In genomic region chr11:69124498-69124847, GRCm38 (mm10) we compare ENCODE assay signal across 9 mouse cellular contexts. TPM values are rescaled to one million over a fixed set of nuclear protein-coding genes. Genes with fewer than 3 reads are reported as not detected.
DNase-seq lines count a peak whose midpoint lies in the region; ATAC-seq lines count a peak whose summit lies in the region.
"Had no signal": no experiment of that assay in that cellular context is flagged by ENCODE, and none has a peak within 500 bp of the region (broad histone marks: within the 10 kb centered on the region; RNA-seq: fewer than 3 reads in every experiment).

No protein-coding gene starts in this region.

- H3K4me3 ChIP-seq in hindbrain, embryonic 14.5 days (replicated peaks; ENCODE audit: low read length) = peak overlapping the region; percentile 59

- intact Hi-C loops in left cerebral cortex, postnatal 10 days (cut with DNase I) = loop anchor here (1.0 kb wide), 1 partner anchor 61 kb away; no protein-coding TSS in a partner anchor

- WGBS in hindbrain, embryonic 14.5 days = 0% methylated on average over 3 of the region's 3 CpGs

- H3K27ac ChIP-seq in hindbrain, embryonic 14.5 days = no peak overlapping the region

- DNase-seq in adrenal gland, adult 18-20 months (ENCODE audit: low spot score in 2 of 2) = peak; percentile 61 to 62
- no peak for DNase-seq in adrenal gland, postnatal 4 days (ENCODE audit: low spot score in 2 of 2)
- peak; percentile 50 for DNase-seq in adrenal gland, postnatal 25 days
- peak; percentile 95 for DNase-seq in hindbrain, embryonic 14.5 days (ENCODE audit: low spot score)
- DNase-seq in left cerebral cortex, postnatal 10 days (ENCODE audit: extremely low spot score in 1 of 2, low spot score in 2 of 2) = peak; percentile 64 to 80
- peak; percentile 59 to 76 for DNase-seq in spleen, postnatal 36 days (ENCODE audit: low spot score in 2 of 2)

- no peaks in the 10 kb centered on the region for H3K36me3 ChIP-seq in hindbrain, embryonic 14.5 days (replicated peaks; ENCODE audit: control insufficient read depth, insufficient read depth)

- H3K9me3 ChIP-seq in hindbrain, embryonic 14.5 days (ENCODE audit: control insufficient read depth, low read length) = no peaks in the 10 kb centered on the region

- peak overlapping the region; percentile 98; the same call in 1 of the 2 replicates for H3K4me2 ChIP-seq in hindbrain, embryonic 14.5 days (replicated peaks)

- ATAC-seq in erythroblast, adult 5-6 weeks (replicated peaks; ENCODE audit: low FRiP score, poor library complexity, severe bottlenecking) = 0 out of 2 replicates have a peak, but pooled peaks have one; percentile 14
- ATAC-seq in hindbrain, embryonic 14.5 days (ENCODE audit: low FRiP score) = peak; percentile 67
- ATAC-seq in megakaryocyte-erythroid progenitor cell, adult 5-6 weeks (replicated peaks; ENCODE audit: low FRiP score, low TSS enrichment, poor library complexity, severe bottlenecking) = peak; percentile 6

- H3K4me1 ChIP-seq in hindbrain, embryonic 14.5 days (replicated peaks; ENCODE audit: control insufficient read depth, insufficient read depth, low read length) = peaks cover 14% of the 10 kb centered on the region

- peaks cover 19% of the 10 kb centered on the region for H3K27me3 ChIP-seq in hindbrain, embryonic 14.5 days (ENCODE audit: control insufficient read depth, insufficient read depth, low read length)

- no peak overlapping the region for H3K9ac ChIP-seq in hindbrain, embryonic 14.5 days

RNA-seq across cellular contexts. Expression of gene Aloxe3, which starts 1.2 kb away (rescaled TPM):
- total RNA-seq in adrenal gland, adult 18-20 months (2021) = 1 to 10 TPM; 1.1 to 1.6 TPM
- total RNA-seq in adrenal gland, postnatal 4 days (2021) = under 1 TPM; 0.67 to 0.73 TPM
- total RNA-seq in adrenal gland, postnatal 25 days (2021) = 0.64 and 2.8 TPM in 2 replicates
- total RNA-seq in erythroblast, adult 5-6 weeks (2015; ENCODE audit: low replicate concordance) = not detected in 2 replicates
- 0.51 TPM in 1 of 2 replicates, not detected in the other for total RNA-seq in erythroblast, adult 5-6 weeks (2017; ENCODE audit: low replicate concordance)
- 4.3 and 4.9 TPM in 2 replicates for polyA plus RNA-seq in hindbrain, embryonic 14.5 days (2014; fragmentation: Nextera tagmentation; extraction: Ambion mirVana)
- 1 to 10 TPM; 8.6 to 10.0 TPM for total RNA-seq in left cerebral cortex, postnatal 10 days (2021)
- not detected in 2 replicates for total RNA-seq in megakaryocyte-erythroid progenitor cell, adult 5-6 weeks (2014; fragmentation: Nextera tagmentation)
- not detected in 2 replicates for total RNA-seq in megakaryocyte-erythroid progenitor cell, adult 5-6 weeks (2017)

RNA-seq across cellular contexts. Expression of gene 9130213A22Rik, which starts 2.1 kb away (rescaled TPM):
- under 1 TPM; 0.43 to 0.61 TPM for total RNA-seq in adrenal gland, adult 18-20 months (2021)
- 1 to 10 TPM; 1.3 to 1.4 TPM for total RNA-seq in adrenal gland, postnatal 4 days (2021)
- total RNA-seq in adrenal gland, postnatal 25 days (2021) = 1.2 and 1.6 TPM in 2 replicates
- not detected in 2 replicates for total RNA-seq in erythroblast, adult 5-6 weeks (2015; ENCODE audit: low replicate concordance)
- not detected in 2 replicates for total RNA-seq in erythroblast, adult 5-6 weeks (2017; ENCODE audit: low replicate concordance)
- 0.39 and 0.56 TPM in 2 replicates for polyA plus RNA-seq in hindbrain, embryonic 14.5 days (2014; fragmentation: Nextera tagmentation; extraction: Ambion mirVana)
- total RNA-seq in left cerebral cortex, postnatal 10 days (2021) = under 1 TPM; 0.51 to 0.64 TPM
- not detected in 2 replicates for total RNA-seq in megakaryocyte-erythroid progenitor cell, adult 5-6 weeks (2014; fragmentation: Nextera tagmentation)
- total RNA-seq in megakaryocyte-erythroid progenitor cell, adult 5-6 weeks (2017) = not detected in 2 replicates

RNA-seq across cellular contexts. Expression of gene Hes7, which starts 4.3 kb away (rescaled TPM):
- total RNA-seq in adrenal gland, adult 18-20 months (2021) = under 1 TPM in 1 of 2 experiments, not detected in 1; 0.26 TPM
- under 1 TPM; 0.51 to 0.59 TPM for total RNA-seq in adrenal gland, postnatal 4 days (2021)
- not detected in 2 replicates for total RNA-seq in adrenal gland, postnatal 25 days (2021)
- total RNA-seq in erythroblast, adult 5-6 weeks (2015; ENCODE audit: low replicate concordance) = not detected in 2 replicates
- not detected in 2 replicates for total RNA-seq in erythroblast, adult 5-6 weeks (2017; ENCODE audit: low replicate concordance)
- 0.43 and 0.52 TPM in 2 replicates for polyA plus RNA-seq in hindbrain, embryonic 14.5 days (2014; fragmentation: Nextera tagmentation; extraction: Ambion mirVana)
- under 1 TPM; 0.57 to 0.73 TPM for total RNA-seq in left cerebral cortex, postnatal 10 days (2021)
- total RNA-seq in megakaryocyte-erythroid progenitor cell, adult 5-6 weeks (2014; fragmentation: Nextera tagmentation) = not detected in 2 replicates
- total RNA-seq in megakaryocyte-erythroid progenitor cell, adult 5-6 weeks (2017) = not detected in 2 replicates

RNA-seq across cellular contexts. Expression of gene Per1, which starts 29.5 kb away (rescaled TPM):
- 10 to 100 TPM; 66.6 to 77.7 TPM for total RNA-seq in adrenal gland, adult 18-20 months (2021)
- total RNA-seq in adrenal gland, postnatal 4 days (2021) = 100 to 1,000 TPM in 1 of 2 experiments, 10 to 100 TPM in 1; 99.4 to 130 TPM
- total RNA-seq in adrenal gland, postnatal 25 days (2021) = 66.5 and 84.7 TPM in 2 replicates
- total RNA-seq in erythroblast, adult 5-6 weeks (2015; ENCODE audit: low replicate concordance) = 2.3 and 3.1 TPM in 2 replicates
- total RNA-seq in erythroblast, adult 5-6 weeks (2017; ENCODE audit: low replicate concordance) = 1.7 and 1.9 TPM in 2 replicates
- 9.6 and 10.1 TPM in 2 replicates for polyA plus RNA-seq in hindbrain, embryonic 14.5 days (2014; fragmentation: Nextera tagmentation; extraction: Ambion mirVana)
- total RNA-seq in left cerebral cortex, postnatal 10 days (2021) = 10 to 100 TPM; 71.2 to 83.9 TPM
- 11.3 and 17.6 TPM in 2 replicates for total RNA-seq in megakaryocyte-erythroid progenitor cell, adult 5-6 weeks (2014; fragmentation: Nextera tagmentation)
- total RNA-seq in megakaryocyte-erythroid progenitor cell, adult 5-6 weeks (2017) = 4.7 and 12.5 TPM in 2 replicates

RNA-seq across cellular contexts. Expression of gene Alox12b, which starts 32.3 kb away (rescaled TPM):
- total RNA-seq in adrenal gland, adult 18-20 months (2021) = not detected
- total RNA-seq in adrenal gland, postnatal 4 days (2021) = not detected
- not detected in 2 replicates for total RNA-seq in adrenal gland, postnatal 25 days (2021)
- total RNA-seq in erythroblast, adult 5-6 weeks (2015; ENCODE audit: low replicate concordance) = not detected in 2 replicates
- total RNA-seq in erythroblast, adult 5-6 weeks (2017; ENCODE audit: low replicate concordance) = not detected in 2 replicates
- polyA plus RNA-seq in hindbrain, embryonic 14.5 days (2014; fragmentation: Nextera tagmentation; extraction: Ambion mirVana) = 0.59 and 0.60 TPM in 2 replicates
- total RNA-seq in left cerebral cortex, postnatal 10 days (2021) = under 1 TPM; 0.45 to 0.69 TPM
- not detected in 2 replicates for total RNA-seq in megakaryocyte-erythroid progenitor cell, adult 5-6 weeks (2014; fragmentation: Nextera tagmentation)
- total RNA-seq in megakaryocyte-erythroid progenitor cell, adult 5-6 weeks (2017) = not detected in 2 replicates
- polyA plus RNA-seq: C2C12 had no signal

Comparison
In these comparisons a context has a peak if more than half of its experiments do, and no peak if none do; other contexts are left out.
1. DNase-seq: peak in adrenal gland, adult 18-20 months (2 of 2), adrenal gland, postnatal 25 days (single experiment), hindbrain, embryonic 14.5 days (single experiment), left cerebral cortex, postnatal 10 days (2 of 2) and spleen, postnatal 36 days (2 of 2); none in adrenal gland, postnatal 4 days (0 of 2).
2. ATAC-seq: peak in every context shown above with its lines; median percentile 67 in hindbrain, embryonic 14.5 days; 14 in erythroblast, adult 5-6 weeks; 6 in megakaryocyte-erythroid progenitor cell, adult 5-6 weeks.